Mouse (Mus musculus): ENCODE measurements at regions not wholly inside any gene's neighbourhood (a gene's known extent, or its start where the extent isn't known, plus 50 kb on each side); places are given as distances from the start of the nearest gene placed in this dataset.

- Histone ChIP-seq H3K27ac (ENCODE audit: insufficient read depth, low read length) (no peak overlapping the region), H3K4me3 (ENCODE audit: insufficient read depth, low read length) (no peak overlapping the region), H3K4me1 (ENCODE audit: control insufficient read depth, insufficient read depth, low read length) (no peaks in the 10 kb centered on the region)
- TF ChIP-seq CTCF (IDR thresholded peaks at IDR 0.05; ENCODE audit: borderline replicate concordance, insufficient read depth, low read length) = no peak
- no peak for TF ChIP-seq POLR2A (IDR thresholded peaks at IDR 0.05; ENCODE audit: low read depth, low read length)
Measured at GRCm38 (mm10) chr16:54279275-54279674, 1018.5 kb downstream of the Zpld1 start.

- TF ChIP-seq CTCF (IDR thresholded peaks at IDR 0.05; ENCODE audit: borderline replicate concordance, insufficient read depth, low read length) = no peak
- TF ChIP-seq POLR2A (IDR thresholded peaks at IDR 0.05; ENCODE audit: low read depth, low read length) = no peak
- Histone ChIP-seq H3K27ac (ENCODE audit: insufficient read depth, low read length) (no peak overlapping the region), H3K4me1 (ENCODE audit: control insufficient read depth, insufficient read depth, low read length) (no peaks in the 10 kb centered on the region), H3K4me3 (ENCODE audit: insufficient read depth, low read length) (no peak overlapping the region)
Measured at GRCm38 (mm10) chr16:54263853-54264252, 1033.9 kb downstream of the Zpld1 start.

- Histone ChIP-seq H3K4me1 (ENCODE audit: control insufficient read depth, insufficient read depth, low read length) (no peaks in the 10 kb centered on the region), H3K27ac (ENCODE audit: insufficient read depth, low read length) (no peak overlapping the region), H3K4me3 (ENCODE audit: insufficient read depth, low read length) (no peak overlapping the region)
- TF ChIP-seq POLR2A (IDR thresholded peaks at IDR 0.05; ENCODE audit: low read depth, low read length) = no peak
- TF ChIP-seq CTCF (IDR thresholded peaks at IDR 0.05; ENCODE audit: borderline replicate concordance, insufficient read depth, low read length) = no peak
Measured at GRCm38 (mm10) chr16:54259260-54259659, 1038.5 kb downstream of the Zpld1 start.

GRCm38 (mm10) chr16:54246883-54247282 is 1050.9 kb downstream of the Zpld1 start:
- H3K27ac ChIP-seq (ENCODE audit: insufficient read depth, low read length) = no peak overlapping the region
- no peaks in the 10 kb centered on the region for H3K4me1 ChIP-seq (ENCODE audit: control insufficient read depth, insufficient read depth, low read length)
- no peak overlapping the region for H3K4me3 ChIP-seq (ENCODE audit: insufficient read depth, low read length)
- TF ChIP-seq CTCF (IDR thresholded peaks at IDR 0.05; ENCODE audit: borderline replicate concordance, insufficient read depth, low read length) = no peak
- TF ChIP-seq POLR2A (IDR thresholded peaks at IDR 0.05; ENCODE audit: low read depth, low read length) = no peak

GRCm38 (mm10) chr16:54246386-54246785 is 1051.4 kb downstream of the Zpld1 start:
- no peak overlapping the region for H3K27ac ChIP-seq (ENCODE audit: insufficient read depth, low read length)
- H3K4me3 ChIP-seq (ENCODE audit: insufficient read depth, low read length) = no peak overlapping the region
- TF ChIP-seq CTCF (IDR thresholded peaks at IDR 0.05; ENCODE audit: borderline replicate concordance, insufficient read depth, low read length) = no peak
- TF ChIP-seq POLR2A (IDR thresholded peaks at IDR 0.05; ENCODE audit: low read depth, low read length) = no peak
- no peaks in the 10 kb centered on the region for H3K4me1 ChIP-seq (ENCODE audit: control insufficient read depth, insufficient read depth, low read length)

- no peak overlapping the region for H3K27ac ChIP-seq (ENCODE audit: insufficient read depth, low read length)
- TF ChIP-seq CTCF (IDR thresholded peaks at IDR 0.05; ENCODE audit: borderline replicate concordance, insufficient read depth, low read length) (no peak), POLR2A (IDR thresholded peaks at IDR 0.05; ENCODE audit: low read depth, low read length) (no peak)
- H3K4me1 ChIP-seq (ENCODE audit: control insufficient read depth, insufficient read depth, low read length) = no peaks in the 10 kb centered on the region
Measured at GRCm38 (mm10) chr16:54239488-54239887, 1058.3 kb downstream of the Zpld1 start.

GRCm38 (mm10) chr16:54229445-54230208 is 1068.2 kb downstream of the Zpld1 start:
- no peak overlapping the region for H3K4me3 ChIP-seq (ENCODE audit: insufficient read depth, low read length)
- H3K4me1 ChIP-seq (ENCODE audit: control insufficient read depth, insufficient read depth, low read length) = no peaks in the 10 kb centered on the region
- TF ChIP-seq CTCF (IDR thresholded peaks at IDR 0.05; ENCODE audit: borderline replicate concordance, insufficient read depth, low read length) = no peak
- no peak for TF ChIP-seq POLR2A (IDR thresholded peaks at IDR 0.05; ENCODE audit: low read depth, low read length)
- no peak overlapping the region for H3K27ac ChIP-seq (ENCODE audit: insufficient read depth, low read length)

More at GRCm38 (mm10) chr16:54239488-54239887, 1058.3 kb downstream of the Zpld1 start:
- H3K4me3 ChIP-seq (ENCODE audit: insufficient read depth, low read length) = no peak overlapping the region

- H3K4me3 ChIP-seq (ENCODE audit: insufficient read depth, low read length) = no peak overlapping the region
- TF ChIP-seq CTCF (IDR thresholded peaks at IDR 0.05; ENCODE audit: borderline replicate concordance, insufficient read depth, low read length) (no peak), POLR2A (IDR thresholded peaks at IDR 0.05; ENCODE audit: low read depth, low read length) (no peak)
- H3K4me1 ChIP-seq (ENCODE audit: control insufficient read depth, insufficient read depth, low read length) = no peaks in the 10 kb centered on the region
- peak overlapping the region; percentile 52; the same call in 1 of the 2 replicates for H3K27ac ChIP-seq (ENCODE audit: insufficient read depth, low read length)
Measured at GRCm38 (mm10) chr16:54226149-54226548, 1071.6 kb downstream of the Zpld1 start.

- no peak for TF ChIP-seq POLR2A (IDR thresholded peaks at IDR 0.05; ENCODE audit: low read depth, low read length)
- TF ChIP-seq CTCF (IDR thresholded peaks at IDR 0.05; ENCODE audit: borderline replicate concordance, insufficient read depth, low read length) = no peak
Measured at GRCm38 (mm10) chr16:54195205-54195604, 1102.6 kb downstream of the Zpld1 start.

GRCm38 (mm10) chr16:54194680-54195079 is 1103.1 kb downstream of the Zpld1 start:
- TF ChIP-seq CTCF (IDR thresholded peaks at IDR 0.05; ENCODE audit: borderline replicate concordance, insufficient read depth, low read length) (no peak), POLR2A (IDR thresholded peaks at IDR 0.05; ENCODE audit: low read depth, low read length) (no peak)
- H3K27ac ChIP-seq (ENCODE audit: insufficient read depth, low read length) = no peak overlapping the region
- H3K4me3 ChIP-seq (ENCODE audit: insufficient read depth, low read length) = no peak overlapping the region
- no peaks in the 10 kb centered on the region for H3K4me1 ChIP-seq (ENCODE audit: control insufficient read depth, insufficient read depth, low read length)

More at GRCm38 (mm10) chr16:54195205-54195604, 1102.6 kb downstream of the Zpld1 start:
- no peaks in the 10 kb centered on the region for H3K4me1 ChIP-seq (ENCODE audit: control insufficient read depth, insufficient read depth, low read length)
- H3K27ac ChIP-seq (ENCODE audit: insufficient read depth, low read length) = no peak overlapping the region
- no peak overlapping the region for H3K4me3 ChIP-seq (ENCODE audit: insufficient read depth, low read length)

Data from embryonic fibroblast, embryonic 13.5 days (primary cell).